Mouse (Mus musculus): ENCODE measurements around the gene Garnl3.

DNA sequence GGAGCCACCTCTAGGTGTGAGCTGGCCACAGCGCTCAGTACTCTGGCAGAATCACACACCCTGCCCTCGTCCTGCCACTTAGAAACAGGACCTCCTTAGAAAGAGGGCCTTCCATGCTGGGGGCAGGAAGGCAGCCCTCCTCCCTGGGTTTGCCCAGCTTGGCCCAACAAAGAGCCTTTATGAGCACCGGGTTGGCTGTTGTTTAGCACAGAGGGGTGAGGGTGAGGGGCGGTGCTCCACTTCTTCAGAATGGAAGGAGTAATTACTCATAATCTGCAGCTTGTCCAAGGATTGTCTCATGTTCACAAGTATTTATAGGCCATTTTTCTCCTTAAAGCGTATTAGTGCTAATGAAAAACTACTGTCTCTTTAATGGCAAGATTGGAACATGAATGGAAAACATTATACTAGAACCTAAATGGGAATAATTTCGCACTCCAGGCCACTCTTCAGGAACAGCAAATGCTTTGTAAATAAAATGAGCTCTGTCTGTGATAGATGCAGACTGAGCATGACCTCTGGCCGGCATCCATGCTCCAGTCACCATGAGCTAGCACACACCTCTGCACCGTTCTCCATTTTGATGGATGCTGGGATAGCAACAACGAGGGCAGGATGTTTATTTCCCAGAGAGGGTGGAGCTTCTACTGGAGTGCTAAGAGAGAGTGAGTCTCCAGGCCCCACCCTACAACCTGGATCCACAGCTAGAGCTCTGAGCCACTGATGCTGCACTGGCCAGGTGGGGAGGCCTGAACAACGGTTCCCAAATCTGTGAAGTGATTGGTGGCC, 39.5 kb upstream of the Garnl3 start:
- no peak for TF ChIP-seq CTCF (conservative IDR thresholded peaks at IDR 0.05; ENCODE audit: insufficient read depth, insufficient read length, low read depth, low read length)
- TF ChIP-seq POLR2A (IDR thresholded peaks at IDR 0.05; ENCODE audit: low read depth, low read length), result no peak
